Mouse (Mus musculus): Measurements from ENCODE around the gene Sel1l3. TPM values are rescaled to one million over a fixed set of nuclear protein-coding genes. Genes with fewer than 3 reads are reported as not detected.

The Sel1l3 gene
- total RNA-seq, 2 experiments from 2014 or later: 0.09 TPM; not detected in 1

GRCm38 (mm10) chr5:53214801-53215200 is 1.1 kb upstream of the Sel1l3 start:
- ATAC-seq (replicated peaks; ENCODE audit: low FRiP score, poor library complexity, severe bottlenecking): no peak

GRCm38 (mm10) chr5:53214362-53214761 is 635 bp upstream of the Sel1l3 start:
- no peak for ATAC-seq (replicated peaks; ENCODE audit: low FRiP score, poor library complexity, severe bottlenecking)

GRCm38 (mm10) chr5:53212782-53213710 is 681 bp downstream of the Sel1l3 start:
- ATAC-seq (replicated peaks; ENCODE audit: low FRiP score, poor library complexity, severe bottlenecking): no peak

- ATAC-seq (replicated peaks; ENCODE audit: low FRiP score, poor library complexity, severe bottlenecking): no peak
These were observed 1.5 kb downstream of the Sel1l3 start for GRCm38 (mm10) chr5:53212087-53212781.

GRCm38 (mm10) chr5:53211241-53211640 is 2.5 kb downstream of the Sel1l3 start:
- no peak for ATAC-seq (replicated peaks; ENCODE audit: low FRiP score, poor library complexity, severe bottlenecking)

GRCm38 (mm10) chr5:53210481-53210880 is 3.2 kb downstream of the Sel1l3 start:
- no peak for ATAC-seq (replicated peaks; ENCODE audit: low FRiP score, poor library complexity, severe bottlenecking)

GRCm38 (mm10) chr5:53209773-53210172 is 4.0 kb downstream of the Sel1l3 start:
- ATAC-seq (replicated peaks; ENCODE audit: low FRiP score, poor library complexity, severe bottlenecking): no peak

GRCm38 (mm10) chr5:53208731-53209130 is 5.0 kb downstream of the Sel1l3 start:
- ATAC-seq (replicated peaks; ENCODE audit: low FRiP score, poor library complexity, severe bottlenecking): no peak

- ATAC-seq (replicated peaks; ENCODE audit: low FRiP score, poor library complexity, severe bottlenecking): no peak
These were observed 7.2 kb downstream of the Sel1l3 start for GRCm38 (mm10) chr5:53206575-53206974.

- ATAC-seq (replicated peaks; ENCODE audit: low FRiP score, poor library complexity, severe bottlenecking): no peak
These were observed 11.0 kb downstream of the Sel1l3 start for GRCm38 (mm10) chr5:53202748-53203147.

GRCm38 (mm10) chr5:53200825-53201224 is 12.9 kb downstream of the Sel1l3 start:
- no peak for ATAC-seq (replicated peaks; ENCODE audit: low FRiP score, poor library complexity, severe bottlenecking)

- ATAC-seq (replicated peaks; ENCODE audit: low FRiP score, poor library complexity, severe bottlenecking): no peak
These were observed 15.3 kb downstream of the Sel1l3 start for GRCm38 (mm10) chr5:53198408-53198807.

GRCm38 (mm10) chr5:53196387-53197088 is 17.2 kb downstream of the Sel1l3 start:
- ATAC-seq (replicated peaks; ENCODE audit: low FRiP score, poor library complexity, severe bottlenecking): no peak

- ATAC-seq (replicated peaks; ENCODE audit: low FRiP score, poor library complexity, severe bottlenecking): no peak
These were observed 18.9 kb downstream of the Sel1l3 start for GRCm38 (mm10) chr5:53194841-53195240.

- no peak for ATAC-seq (replicated peaks; ENCODE audit: low FRiP score, poor library complexity, severe bottlenecking)
These were observed 19.3 kb downstream of the Sel1l3 start for GRCm38 (mm10) chr5:53194421-53194820.

GRCm38 (mm10) chr5:53193092-53194030 is 20.4 kb downstream of the Sel1l3 start:
- no peak for ATAC-seq (replicated peaks; ENCODE audit: low FRiP score, poor library complexity, severe bottlenecking)

GRCm38 (mm10) chr5:53188608-53189007 is 25.1 kb downstream of the Sel1l3 start:
- ATAC-seq (replicated peaks; ENCODE audit: low FRiP score, poor library complexity, severe bottlenecking): no peak

- no peak for ATAC-seq (replicated peaks; ENCODE audit: low FRiP score, poor library complexity, severe bottlenecking)
These were observed 26.5 kb downstream of the Sel1l3 start for GRCm38 (mm10) chr5:53187245-53187644.

GRCm38 (mm10) chr5:53185803-53186202 is 27.9 kb downstream of the Sel1l3 start:
- no peak for ATAC-seq (replicated peaks; ENCODE audit: low FRiP score, poor library complexity, severe bottlenecking)

Measured in erythroblast, adult 5-6 weeks (primary cell).